Mouse (Mus musculus) kidney, embryonic 14.5 days (tissue): ENCODE data around the gene Arhgap22. TPM values are rescaled to one million over a fixed set of nuclear protein-coding genes. Genes with fewer than 3 reads are reported as not detected.

Experiments
- ATAC-seq: fragments of 200-750 bp; cut with Nextera tagmentation; 2 replicates; pipeline ENCODE4 v1.8.0; 2017; ENCODE audit warnings: moderate number of reproducible peaks, mild to moderate bottlenecking, moderate TSS enrichment, moderate library complexity; ENCODE audit not compliant: low FRiP score, low TSS enrichment
- H3K27ac ChIP-seq: fragments of 300-500 bp; sonication (generic); 2 replicates; pipeline ENCODE4 v1.5.1; 2014; ENCODE audit warnings: low read depth, mild to moderate bottlenecking, low read length, moderate library complexity, mixed read lengths
- H3K27me3 ChIP-seq: fragments of 300-500 bp; sonication (generic); 2 replicates; pipeline ENCODE4 v1.6.1; 2014; ENCODE audit warnings: mild to moderate bottlenecking, low read length; ENCODE audit not compliant: control insufficient read depth, insufficient read depth
- H3K36me3 ChIP-seq: fragments of 300-500 bp; sonication (generic); 2 replicates; pipeline ENCODE4 v1.6.1; 2014; ENCODE audit warnings: low read length, mixed read lengths; ENCODE audit not compliant: control insufficient read depth, insufficient read depth
- H3K4me1 ChIP-seq: fragments of 300-500 bp; sonication (generic); 2 replicates; pipeline ENCODE4 v1.6.1; 2014; ENCODE audit warnings: low read length, mixed read lengths; ENCODE audit not compliant: control insufficient read depth, insufficient read depth
- H3K4me2 ChIP-seq: fragments of 300-500 bp; sonication (generic); replicated peaks from 2 replicates; pipeline ENCODE4 v1.6.1; 2014; ENCODE audit warnings: low read depth, mild to moderate bottlenecking, low read length
- H3K4me3 ChIP-seq: fragments of 300-500 bp; sonication (generic); 2 replicates; pipeline ENCODE4 v1.5.1; 2014; ENCODE audit warnings: mild to moderate bottlenecking, low read length
- H3K9ac ChIP-seq: fragments of 300-500 bp; sonication (generic); 2 replicates; pipeline ENCODE4 v1.6.1; 2014; ENCODE audit warnings: low read depth, mild to moderate bottlenecking, low read length, moderate library complexity
- H3K9me3 ChIP-seq: fragments of 300-500 bp; sonication (generic); 2 replicates; pipeline ENCODE4 v1.6.1; 2016; ENCODE audit warnings: low read length; ENCODE audit not compliant: control insufficient read depth
- WGBS: fragments of 180-500 bp; shearing (Covaris S2); extraction: QIAGEN DNeasy Blood & Tissue Kit; methylation state at CpG from one replicate; pipeline ENCODE4 v1.1.7; 2014; 5-methylcytosine and 5-hydroxymethylcytosine counted together
- polyA plus RNA-seq: library from polyadenylated mRNA; unstranded; fragments of >200 nt; fragmentation: Nextera tagmentation; extraction: Ambion mirVana; gene quantifications from 2 replicates; pipeline ENCODE4 v1.2.1, GENCODE M21; 2014

The Arhgap22 gene
- polyA plus RNA-seq, 1 experiment from 2014 or later = 2.6 TPM

- Histone ChIP-seq H3K4me2 (no peak overlapping the region), H3K27ac (no peak overlapping the region), H3K27me3 (no peaks in the 10 kb centered on the region), H3K36me3 (no peaks in the 10 kb centered on the region), H3K9me3 (no peaks in the 10 kb centered on the region), H3K4me3 (no peak overlapping the region), H3K9ac (no peak overlapping the region), H3K4me1 (no peaks in the 10 kb centered on the region)
- 93% methylated on average over 1 of the region's 1 CpGs for WGBS
- ATAC-seq = no peak
Measured at GRCm38 (mm10) chr14:33415746-33416145, 201.9 kb downstream of the Arhgap22 start.

DNA sequence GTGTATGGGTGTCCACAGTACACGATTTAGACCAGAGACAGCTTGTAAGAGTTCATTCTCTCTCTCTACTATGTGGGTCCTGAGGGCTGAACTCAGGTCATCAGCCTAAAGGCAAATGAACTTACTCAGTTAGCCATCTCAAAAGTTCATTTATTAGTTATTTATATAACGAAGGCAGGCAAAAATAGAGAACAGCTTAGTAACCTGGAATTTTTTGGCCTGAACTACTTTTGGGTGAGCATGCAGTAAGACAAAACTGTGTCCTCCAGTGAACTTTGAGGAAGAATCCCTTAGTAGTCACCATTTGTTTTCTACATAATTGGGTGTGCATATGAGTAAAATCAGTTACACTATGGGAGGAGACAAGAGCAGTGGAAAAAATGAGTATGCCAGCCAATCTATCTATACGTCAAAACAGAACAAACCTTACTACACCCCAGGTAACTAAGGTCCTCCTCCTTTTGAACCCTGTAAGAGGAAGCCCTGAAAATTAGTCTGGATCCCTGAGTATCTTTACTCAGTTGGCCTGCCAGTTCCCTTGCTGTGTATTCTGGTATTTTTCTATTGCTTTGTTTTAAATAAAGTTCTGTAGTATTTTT, 204.6 kb downstream of the Arhgap22 start:
- H3K9ac ChIP-seq = no peak overlapping the region
- H3K27me3 ChIP-seq = no peaks in the 10 kb centered on the region
- H3K4me3 ChIP-seq = no peak overlapping the region
- no peak for ATAC-seq
- no peaks in the 10 kb centered on the region for H3K36me3 ChIP-seq
- no peak overlapping the region for H3K4me2 ChIP-seq
- 94% methylated on average over 3 of the region's 3 CpGs for WGBS
- no peaks in the 10 kb centered on the region for H3K4me1 ChIP-seq
- no peak overlapping the region for H3K27ac ChIP-seq
- H3K9me3 ChIP-seq = no peaks in the 10 kb centered on the region

Other genes starting within 250 kb of the Arhgap22 start
- gene Lrrc18, start 222.6 kb upstream of the Arhgap22 start, polyA plus RNA-seq = 0.28 and 0.91 TPM in 2 replicates
- gene Wdfy4, start 28.5 kb upstream of the Arhgap22 start, polyA plus RNA-seq = 0.10 and 0.31 TPM in 2 replicates
- 23.1 and 24.5 TPM in 2 replicates for gene Mapk8, start 233.1 kb downstream of the Arhgap22 start, polyA plus RNA-seq